Comparison of ENCODE assay signal across 22 mouse cellular contexts in the genomic region with DNA sequence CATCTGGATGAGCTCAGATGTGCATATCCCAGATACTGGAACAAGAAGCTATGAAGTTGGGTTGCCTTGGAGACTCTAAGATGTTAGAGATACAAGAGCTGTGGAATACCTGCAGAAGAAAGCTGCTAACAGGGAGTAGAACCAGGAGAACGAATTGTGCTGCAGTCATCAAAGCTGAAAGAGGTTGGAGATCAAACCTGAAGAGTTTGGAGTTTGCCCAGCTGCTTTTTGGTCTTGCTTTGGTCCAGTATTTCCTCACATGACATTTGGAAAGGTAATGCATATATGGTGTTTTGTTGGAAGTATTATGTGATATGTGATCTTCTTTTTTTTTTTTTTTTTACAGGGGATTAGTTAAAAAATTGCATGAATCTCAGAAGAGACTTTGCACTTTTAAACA. TPM values are rescaled to one million over a fixed set of nuclear protein-coding genes. Genes with fewer than 3 reads are reported as not detected.
"Had no signal": no experiment of that assay in that cellular context is flagged by ENCODE, and none has a peak within 500 bp of the region (broad histone marks: within the 10 kb centered on the region; RNA-seq: fewer than 3 reads in every experiment).

No protein-coding gene starts in this region.

- H3K4me3 ChIP-seq: lung, embryonic 15.5 days; megakaryocyte, embryonic 14.5 days; midbrain, embryonic 13.5 days; midbrain, embryonic 15.5 days; neural tube, embryonic 12.5 days; stomach, embryonic 15.5 days had no signal

- H3K27ac ChIP-seq: lung, embryonic 15.5 days; macrophage; midbrain, embryonic 13.5 days; midbrain, embryonic 15.5 days; neural tube, embryonic 12.5 days; stomach, embryonic 15.5 days; stomach, postnatal 0 days had no signal

- H3K27me3 ChIP-seq: lung, embryonic 15.5 days; megakaryocyte, embryonic 14.5 days; midbrain, embryonic 13.5 days; midbrain, embryonic 15.5 days; neural tube, embryonic 12.5 days; stomach, embryonic 15.5 days had no signal

- H3K4me1 ChIP-seq: lung, embryonic 15.5 days; midbrain, embryonic 13.5 days; midbrain, embryonic 15.5 days; neural tube, embryonic 12.5 days; stomach, embryonic 15.5 days had no signal

- ATAC-seq: lung, postnatal 0 days; midbrain, embryonic 13.5 days; midbrain, embryonic 15.5 days had no signal

- H3K9me3 ChIP-seq: lung, embryonic 15.5 days; megakaryocyte, embryonic 14.5 days; midbrain, embryonic 15.5 days; neural tube, embryonic 12.5 days; stomach, embryonic 15.5 days had no signal

- H3K4me2 ChIP-seq: lung, embryonic 15.5 days; midbrain, embryonic 11.5 days; midbrain, embryonic 13.5 days; midbrain, embryonic 15.5 days; neural tube, embryonic 12.5 days; stomach, embryonic 15.5 days had no signal

- H3K9ac ChIP-seq: liver, postnatal 0 days; lung, embryonic 15.5 days; midbrain, embryonic 13.5 days; midbrain, embryonic 15.5 days; neural tube, embryonic 12.5 days; stomach, embryonic 15.5 days had no signal

- DNase-seq: liver, postnatal 0 days; lung, adult 2 months; lung, postnatal 14 days; lung, postnatal 36 days; right cerebral cortex, postnatal 14 days; thymus, adult 2 months; thymus, postnatal 25 days; thymus, postnatal 4 days had no signal

RNA-seq across cellular contexts. Expression of a gene that starts 37.5 kb away (rescaled TPM):
- total RNA-seq: megakaryocyte progenitor cell, adult 5-6 weeks; monocyte, adult 5-6 weeks had no signal
- polyA plus RNA-seq: liver, postnatal 0 days; macrophage had no signal

RNA-seq across cellular contexts. Expression of a gene that starts 57.2 kb away (rescaled TPM):
- total RNA-seq: megakaryocyte progenitor cell, adult 5-6 weeks; midbrain, postnatal 0 days; monocyte, adult 5-6 weeks had no signal
- polyA plus RNA-seq: liver, postnatal 0 days; lung, adult 2 months; lung, embryonic 15.5 days; lung, postnatal 0 days; macrophage; midbrain, embryonic 11.5 days; midbrain, embryonic 13.5 days; midbrain, embryonic 15.5 days; neural tube, embryonic 12.5 days; spleen, adult 2 months; stomach, embryonic 15.5 days; stomach, postnatal 0 days; thymus, adult 2 months had no signal
